Mouse (Mus musculus): Measurements from ENCODE around the gene Chmp6. TPM values are rescaled to one million over a fixed set of nuclear protein-coding genes. Genes with fewer than 3 reads are reported as not detected.

Chmp6 gene
- polyA plus RNA-seq, 1 experiment from 2014 or later: 89.9 TPM

- 57% methylated on average over 4 of the region's 4 CpGs for WGBS
- peaks cover 29% of the 10 kb centered on the region for H3K4me1 ChIP-seq (ENCODE audit: insufficient read depth, low read depth, low read length)
- no peak overlapping the region for H3K4me3 ChIP-seq (ENCODE audit: low read depth, low read length)
- no peak overlapping the region for H3K4me2 ChIP-seq (replicated peaks; ENCODE audit: low read depth, low read length)
- no peak for ATAC-seq
- no peak for DNase-seq (ENCODE audit: low spot score)
- H3K9me3 ChIP-seq (ENCODE audit: low read length): no peaks in the 10 kb centered on the region
- no peak overlapping the region for H3K9ac ChIP-seq (replicated peaks; ENCODE audit: low read depth)
- no peak for TF ChIP-seq CTCF (IDR thresholded peaks at IDR 0.05)
- no peak for TF ChIP-seq EP300 (IDR thresholded peaks at IDR 0.05)
- peaks cover 11% of the 10 kb centered on the region; the same call in 1 of the 2 replicates for H3K36me3 ChIP-seq (ENCODE audit: insufficient read depth, low read length)
- no peaks in the 10 kb centered on the region for H3K27me3 ChIP-seq (replicated peaks; ENCODE audit: insufficient read depth, low read length)
- H3K27ac ChIP-seq (ENCODE audit: low read length): no peak overlapping the region
Observed at GRCm38 (mm10) chr11:119959714-119960113, 46.5 kb downstream of the Chmp6 start.

DNA sequence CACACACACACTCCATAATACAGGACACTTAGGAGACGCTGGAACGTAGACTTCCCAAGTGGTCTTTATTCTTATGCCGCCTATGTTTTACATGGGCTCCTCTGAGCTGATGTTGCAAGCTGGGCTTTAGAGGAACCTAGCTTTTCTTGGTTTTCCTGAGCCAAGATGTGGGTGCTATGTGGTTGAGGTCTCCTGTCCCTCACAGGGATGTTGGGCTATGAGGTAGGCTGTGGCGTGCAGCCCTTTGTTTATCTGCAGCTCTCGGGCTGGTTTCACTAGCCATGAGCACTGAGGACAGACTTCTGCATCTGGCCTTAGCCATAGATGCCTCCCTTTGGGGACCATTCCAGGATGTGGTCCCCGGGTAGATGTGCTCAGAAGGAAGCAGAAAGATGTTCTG, 47.4 kb downstream of the Chmp6 start:
- no peak overlapping the region for H3K4me2 ChIP-seq (replicated peaks; ENCODE audit: low read depth, low read length)
- no peak for TF ChIP-seq EP300 (IDR thresholded peaks at IDR 0.05)
- TF ChIP-seq CTCF (IDR thresholded peaks at IDR 0.05): no peak
- no peaks in the 10 kb centered on the region for H3K9me3 ChIP-seq (ENCODE audit: low read length)
- H3K27ac ChIP-seq (ENCODE audit: low read length): no peak overlapping the region
- no peaks in the 10 kb centered on the region for H3K27me3 ChIP-seq (replicated peaks; ENCODE audit: insufficient read depth, low read length)
- DNase-seq (ENCODE audit: low spot score): no peak
- H3K4me3 ChIP-seq (ENCODE audit: low read depth, low read length): no peak overlapping the region
- 84% methylated on average over 6 of the region's 6 CpGs for WGBS
- peaks cover 20% of the 10 kb centered on the region; the same call in 1 of the 2 replicates for H3K4me1 ChIP-seq (ENCODE audit: insufficient read depth, low read depth, low read length)
- no peak overlapping the region for H3K9ac ChIP-seq (replicated peaks; ENCODE audit: low read depth)
- no peak for ATAC-seq
- H3K36me3 ChIP-seq (ENCODE audit: insufficient read depth, low read length): peaks cover 13% of the 10 kb centered on the region; the same call in 1 of the 2 replicates

GRCm38 (mm10) chr11:119961511-119961910, 48.3 kb downstream of the Chmp6 start:
- no peaks in the 10 kb centered on the region for H3K27me3 ChIP-seq (replicated peaks; ENCODE audit: insufficient read depth, low read length)
- 66% methylated on average over 3 of the region's 3 CpGs for WGBS
- H3K4me3 ChIP-seq (ENCODE audit: low read depth, low read length): no peak overlapping the region
- TF ChIP-seq EP300 (IDR thresholded peaks at IDR 0.05): no peak
- no peak for TF ChIP-seq CTCF (IDR thresholded peaks at IDR 0.05)
- ATAC-seq (no peak), DNase-seq (ENCODE audit: low spot score) (no peak)
- peaks cover 11% of the 10 kb centered on the region; the same call in 1 of the 2 replicates for H3K4me1 ChIP-seq (ENCODE audit: insufficient read depth, low read depth, low read length)
- H3K9me3 ChIP-seq (ENCODE audit: low read length): no peaks in the 10 kb centered on the region
- H3K4me2 ChIP-seq (replicated peaks; ENCODE audit: low read depth, low read length): no peak overlapping the region
- peaks cover 22% of the 10 kb centered on the region; the same call in 1 of the 2 replicates for H3K36me3 ChIP-seq (ENCODE audit: insufficient read depth, low read length)
- no peak overlapping the region for H3K27ac ChIP-seq (ENCODE audit: low read length)
- no peak overlapping the region for H3K9ac ChIP-seq (replicated peaks; ENCODE audit: low read depth)

GRCm38 (mm10) chr11:119965053-119965452, 51.8 kb downstream of the Chmp6 start:
- Histone ChIP-seq H3K36me3 (ENCODE audit: insufficient read depth, low read length) (peaks cover 35% of the 10 kb centered on the region; the same call in 1 of the 2 replicates), H3K27me3 (replicated peaks; ENCODE audit: insufficient read depth, low read length) (no peaks in the 10 kb centered on the region), H3K27ac (ENCODE audit: low read length) (no peak overlapping the region), H3K4me1 (ENCODE audit: insufficient read depth, low read depth, low read length) (no peaks in the 10 kb centered on the region), H3K9ac (replicated peaks; ENCODE audit: low read depth) (no peak overlapping the region), H3K4me2 (replicated peaks; ENCODE audit: low read depth, low read length) (no peak overlapping the region), H3K4me3 (ENCODE audit: low read depth, low read length) (no peak overlapping the region), H3K9me3 (ENCODE audit: low read length) (no peaks in the 10 kb centered on the region)
- no peak for TF ChIP-seq EP300 (IDR thresholded peaks at IDR 0.05)
- TF ChIP-seq CTCF (IDR thresholded peaks at IDR 0.05): no peak
- WGBS: 60% methylated on average over 9 of the region's 9 CpGs
- no peak for DNase-seq (ENCODE audit: low spot score)
- ATAC-seq: no peak

GRCm38 (mm10) chr11:119966294-119966693, 53.1 kb downstream of the Chmp6 start:
- Histone ChIP-seq H3K4me3 (ENCODE audit: low read depth, low read length) (no peak overlapping the region), H3K27me3 (replicated peaks; ENCODE audit: insufficient read depth, low read length) (no peaks in the 10 kb centered on the region), H3K4me2 (replicated peaks; ENCODE audit: low read depth, low read length) (no peak overlapping the region), H3K36me3 (ENCODE audit: insufficient read depth, low read length) (peaks cover 34% of the 10 kb centered on the region; the same call in 1 of the 2 replicates), H3K9ac (replicated peaks; ENCODE audit: low read depth) (no peak overlapping the region), H3K4me1 (ENCODE audit: insufficient read depth, low read depth, low read length) (no peaks in the 10 kb centered on the region), H3K27ac (ENCODE audit: low read length) (no peak overlapping the region), H3K9me3 (ENCODE audit: low read length) (no peaks in the 10 kb centered on the region)
- ATAC-seq (no peak), DNase-seq (ENCODE audit: low spot score) (no peak)
- 91% methylated on average over 6 of the region's 6 CpGs for WGBS
- TF ChIP-seq EP300 (IDR thresholded peaks at IDR 0.05): no peak
- TF ChIP-seq CTCF (IDR thresholded peaks at IDR 0.05): no peak

DNA sequence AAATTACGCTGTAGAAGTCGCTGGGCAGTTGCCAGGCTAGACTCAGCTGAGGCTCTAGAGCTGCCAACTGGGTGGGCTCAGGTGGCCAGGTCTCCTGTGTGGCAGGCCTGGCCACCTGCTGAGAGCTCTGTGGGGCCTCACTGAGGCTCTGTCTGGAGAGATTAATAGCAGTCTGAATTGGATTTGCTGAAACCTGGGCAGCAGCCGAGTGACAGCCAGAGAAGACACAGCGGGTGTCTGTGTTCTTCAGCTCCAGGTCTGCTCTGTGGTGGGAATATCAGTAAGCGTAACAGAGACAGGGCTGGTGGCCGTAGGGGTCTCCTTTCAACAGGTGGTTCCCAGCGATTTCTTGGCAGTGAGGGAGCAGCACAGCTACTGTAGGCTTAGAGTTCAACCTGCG, 54.2 kb downstream of the Chmp6 start:
- Histone ChIP-seq H3K4me3 (ENCODE audit: low read depth, low read length) (no peak overlapping the region), H3K9ac (replicated peaks; ENCODE audit: low read depth) (no peak overlapping the region), H3K9me3 (ENCODE audit: low read length) (no peaks in the 10 kb centered on the region), H3K27ac (ENCODE audit: low read length) (no peak overlapping the region), H3K36me3 (ENCODE audit: insufficient read depth, low read length) (peaks cover 36% of the 10 kb centered on the region; the same call in 1 of the 2 replicates), H3K4me1 (ENCODE audit: insufficient read depth, low read depth, low read length) (no peaks in the 10 kb centered on the region), H3K27me3 (replicated peaks; ENCODE audit: insufficient read depth, low read length) (no peaks in the 10 kb centered on the region), H3K4me2 (replicated peaks; ENCODE audit: low read depth, low read length) (no peak overlapping the region)
- WGBS: 90% methylated on average over 8 of the region's 8 CpGs
- TF ChIP-seq EP300 (IDR thresholded peaks at IDR 0.05) (no peak), CTCF (IDR thresholded peaks at IDR 0.05) (no peak)
- DNase-seq (ENCODE audit: low spot score): no peak
- ATAC-seq: no peak

DNA sequence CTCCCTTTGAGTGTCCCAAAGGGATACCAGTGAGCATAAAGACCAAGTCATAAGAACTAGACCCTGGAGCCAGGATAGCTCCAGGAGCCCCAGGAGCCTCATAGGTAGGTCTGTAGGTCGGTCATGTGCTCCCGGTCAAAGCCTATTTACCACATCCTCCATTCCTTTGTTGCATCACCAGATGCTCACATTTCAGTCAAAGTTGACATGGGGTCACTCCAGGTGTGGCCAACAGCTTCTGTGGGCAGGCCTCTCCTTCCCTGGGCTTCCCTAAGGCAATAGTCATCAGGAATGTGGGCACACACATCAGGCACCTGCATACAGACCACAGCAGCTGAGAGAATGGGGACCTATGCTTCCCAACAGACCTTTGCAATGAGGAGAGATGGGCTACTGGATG, 54.7 kb downstream of the Chmp6 start:
- Histone ChIP-seq H3K27me3 (replicated peaks; ENCODE audit: insufficient read depth, low read length) (no peaks in the 10 kb centered on the region), H3K36me3 (ENCODE audit: insufficient read depth, low read length) (peaks cover 38% of the 10 kb centered on the region; the same call in 1 of the 2 replicates), H3K27ac (ENCODE audit: low read length) (no peak overlapping the region), H3K4me2 (replicated peaks; ENCODE audit: low read depth, low read length) (no peak overlapping the region), H3K4me3 (ENCODE audit: low read depth, low read length) (no peak overlapping the region), H3K9ac (replicated peaks; ENCODE audit: low read depth) (no peak overlapping the region), H3K9me3 (ENCODE audit: low read length) (no peaks in the 10 kb centered on the region), H3K4me1 (ENCODE audit: insufficient read depth, low read depth, low read length) (no peaks in the 10 kb centered on the region)
- TF ChIP-seq CTCF (IDR thresholded peaks at IDR 0.05) (no peak), EP300 (IDR thresholded peaks at IDR 0.05) (no peak)
- DNase-seq (ENCODE audit: low spot score) (no peak), ATAC-seq (0 out of 2 replicates have a peak, but pooled peaks have one; percentile 16)
- WGBS: 84% methylated on average over 2 of the region's 2 CpGs

Other genes starting within 250 kb of the Chmp6 start
- 42.9 and 52.6 TPM in 2 replicates for gene Baiap2, start 29.3 kb downstream of the Chmp6 start, polyA plus RNA-seq (2015; fragmentation: Nextera tagmentation; extraction: Ambion mirVana)
- gene Aatk, start 133.7 kb downstream of the Chmp6 start, polyA plus RNA-seq (2015; fragmentation: Nextera tagmentation; extraction: Ambion mirVana): 1.4 and 1.7 TPM in 2 replicates
- gene Cep131, start 173.4 kb downstream of the Chmp6 start, polyA plus RNA-seq (2015; fragmentation: Nextera tagmentation; extraction: Ambion mirVana): 7.6 and 9.6 TPM in 2 replicates
- 8.2 TPM in 2 replicates for gene Tepsin, start 185.3 kb downstream of the Chmp6 start, polyA plus RNA-seq (2015; fragmentation: Nextera tagmentation; extraction: Ambion mirVana)
- 69.6 and 76.9 TPM in 2 replicates for gene Ndufaf8, start 185.5 kb downstream of the Chmp6 start, polyA plus RNA-seq (2015; fragmentation: Nextera tagmentation; extraction: Ambion mirVana)
- gene Slc38a10, start 237.9 kb downstream of the Chmp6 start, polyA plus RNA-seq (2015; fragmentation: Nextera tagmentation; extraction: Ambion mirVana): 66.6 and 69.4 TPM in 2 replicates

Measured in lung, postnatal 0 days (tissue).